Mouse (Mus musculus) gastrocnemius, adult 8-10 months (tissue): ENCODE measurements around the gene Nfkbie. TPM values are rescaled to one million over a fixed set of nuclear protein-coding genes. Genes with fewer than 3 reads are reported as not detected.

Source experiments
- DNase-seq, 2 experiments: peaks; one replicate each; pipeline ENCODE4 v3.0.0; 2022; ENCODE audit warnings: low spot score in 2 of 2
- total RNA-seq, 4 experiments: library from RNA; stranded (reverse); gene quantifications; 2 replicates each; pipeline ENCODE4 v1.2.4; 2022

Gene Nfkbie
- total RNA-seq, 4 experiments from 2014 or later = 0.27 to 0.56 (median 0.34) TPM

GRCm38 (mm10) chr17:45596631-45597396 lies 41.3 kb downstream of the Nfkbie start:
- DNase-seq = peak; percentile 81 to 88

GRCm38 (mm10) chr17:45597787-45598186 lies 42.3 kb downstream of the Nfkbie start:
- DNase-seq = peak in 1 of 2 experiments; percentile 62

- no peak for DNase-seq
Measured at GRCm38 (mm10) chr17:45598376-45598775, 42.9 kb downstream of the Nfkbie start.

GRCm38 (mm10) chr17:45598891-45599290 lies 43.4 kb downstream of the Nfkbie start:
- DNase-seq = no peak

GRCm38 (mm10) chr17:45599446-45600242 lies 44.1 kb downstream of the Nfkbie start, which contains the start of gene Slc29a1:
TSS of gene Slc29a1 (minus strand) at chr17:45599606.
- DNase-seq = peak; percentile 70 to 78

- DNase-seq = no peak
Measured at GRCm38 (mm10) chr17:45600267-45600666, 44.8 kb downstream of the Nfkbie start.

GRCm38 (mm10) chr17:45601325-45601724 lies 45.8 kb downstream of the Nfkbie start:
- DNase-seq = no peak

GRCm38 (mm10) chr17:45601877-45602304 lies 46.4 kb downstream of the Nfkbie start, which contains the start of gene Mymx:
TSS of gene Mymx (minus strand) at chr17:45602102.
- DNase-seq = no peak

- DNase-seq = no peak
Measured at GRCm38 (mm10) chr17:45602984-45603383, 47.5 kb downstream of the Nfkbie start.

- no peak for DNase-seq
Measured at GRCm38 (mm10) chr17:45606992-45607879, 51.7 kb downstream of the Nfkbie start.

GRCm38 (mm10) chr17:45608396-45608795 lies 52.9 kb downstream of the Nfkbie start:
- DNase-seq = no peak

- DNase-seq = peak in 1 of 2 experiments; percentile 39
Measured at GRCm38 (mm10) chr17:45610144-45610866, 54.8 kb downstream of the Nfkbie start.

GRCm38 (mm10) chr17:45612008-45612407 lies 56.5 kb downstream of the Nfkbie start:
- DNase-seq = no peak

Other genes with a start within 250 kb of the Nfkbie start
- 10 to 100 TPM; 31.4 to 38.9 (median 37.5) TPM for gene Cdc5l, start 122.0 kb upstream of the Nfkbie start, total RNA-seq
- gene Spats1, start 80.3 kb upstream of the Nfkbie start, total RNA-seq = not detected
- 10 to 100 TPM; 13.6 to 15.4 (median 14.2) TPM for gene Aars2, start 48.9 kb upstream of the Nfkbie start, total RNA-seq
- gene Tcte1, start 32.3 kb upstream of the Nfkbie start, total RNA-seq = not detected
- not detected for gene Tmem151b, start 6.0 kb upstream of the Nfkbie start, total RNA-seq
- gene Slc35b2, start 8.2 kb downstream of the Nfkbie start, total RNA-seq = 10 to 100 TPM; 17.2 to 22.9 (median 19.8) TPM
- gene Hsp90ab1, start 17.6 kb downstream of the Nfkbie start, total RNA-seq = 1,000 to 10,000 TPM; 1,140 to 1,362 (median 1,203) TPM
- gene Slc29a1, start 43.9 kb downstream of the Nfkbie start, total RNA-seq = 10 to 100 TPM; 26.6 to 31.2 (median 27.2) TPM
- not detected for gene Mymx, start 46.4 kb downstream of the Nfkbie start, total RNA-seq
- gene Capn11, start 103.6 kb downstream of the Nfkbie start, total RNA-seq = under 1 TPM; 0.15 to 0.51 (median 0.33) TPM
- 100 to 1,000 TPM; 105 to 141 (median 132) TPM for gene Mrpl14, start 130.6 kb downstream of the Nfkbie start, total RNA-seq
- 10 to 100 TPM; 65.5 to 74.0 (median 68.3) TPM for gene Tmem63b, start 131.2 kb downstream of the Nfkbie start, total RNA-seq
- under 1 TPM in 1 of 4 experiments, not detected in 3; 0.92 TPM for gene 1600014C23Rik, start 178.1 kb downstream of the Nfkbie start, total RNA-seq